Mouse (Mus musculus) heart, embryonic 12.5 days (tissue): Measurements from ENCODE around the gene Hyal2. TPM values are rescaled to one million over a fixed set of nuclear protein-coding genes. Genes with fewer than 3 reads are reported as not detected.
A peak's percentile ranks its signal among the peaks of the same experiment; 100 is the strongest.

ENCODE experiments used
- ATAC-seq: fragments of 200-750 bp; cut with Nextera tagmentation; 2 replicates; pipeline ENCODE4 v1.8.0; 2017; ENCODE audit warnings: moderate TSS enrichment, moderate library complexity; ENCODE audit not compliant: insufficient number of reproducible peaks, low FRiP score
- H3K27ac ChIP-seq: fragments of 300-500 bp; sonication (generic); 2 replicates; pipeline ENCODE4 v1.5.1; 2016; ENCODE audit warnings: mild to moderate bottlenecking, moderate library complexity; ENCODE audit not compliant: poor library complexity, severe bottlenecking
- H3K27me3 ChIP-seq: fragments of 300-500 bp; sonication (generic); replicated peaks from 2 replicates; pipeline ENCODE4 v1.6.1; 2016; ENCODE audit warnings: mild to moderate bottlenecking, moderate library complexity
- H3K36me3 ChIP-seq: fragments of 300-500 bp; sonication (generic); 2 replicates; pipeline ENCODE4 v1.6.1; 2016; ENCODE audit warnings: mild to moderate bottlenecking, moderate library complexity
- H3K4me1 ChIP-seq: fragments of 300-500 bp; sonication (generic); replicated peaks from 2 replicates; pipeline ENCODE4 v1.6.1; 2016; ENCODE audit warnings: mild to moderate bottlenecking
- H3K4me2 ChIP-seq: fragments of 300-500 bp; sonication (generic); 2 replicates; pipeline ENCODE4 v1.6.1; 2016; ENCODE audit warnings: mild to moderate bottlenecking, moderate library complexity
- H3K4me3 ChIP-seq: fragments of 300-500 bp; sonication (generic); 2 replicates; pipeline ENCODE4 v1.5.1; 2016; ENCODE audit warnings: mild to moderate bottlenecking
- H3K9ac ChIP-seq: fragments of 300-500 bp; sonication (generic); 2 replicates; pipeline ENCODE4 v1.6.1; 2016; ENCODE audit warnings: mild to moderate bottlenecking, moderate library complexity
- H3K9me3 ChIP-seq: fragments of 300-500 bp; sonication (generic); replicated peaks from 2 replicates; pipeline ENCODE4 v1.6.1; 2016; ENCODE audit warnings: mild to moderate bottlenecking, moderate library complexity
- WGBS: fragments of 180-500 bp; shearing (Covaris S2); methylation state at CpG from one replicate; pipeline ENCODE4 v1.1.7; 2016; 5-methylcytosine and 5-hydroxymethylcytosine counted together
- polyA plus RNA-seq: library from polyadenylated mRNA; unstranded; fragments of >200 nt; fragmentation: Nextera tagmentation; extraction: Ambion mirVana; gene quantifications from 2 replicates; pipeline ENCODE4 v1.2.1, GENCODE M21; 2016

Hyal2 gene
- polyA plus RNA-seq, 1 experiment from 2014 or later: 106 TPM

- Histone ChIP-seq H3K9me3 (no peaks in the 10 kb centered on the region), H3K27me3 (no peaks in the 10 kb centered on the region), H3K9ac (no peak overlapping the region; the same call in 1 of the 2 replicates), H3K36me3 (peaks cover 60% of the 10 kb centered on the region), H3K4me1 (peaks cover 67% of the 10 kb centered on the region), H3K27ac (peak overlapping the region; percentile 94; the same call in 1 of the 2 replicates), H3K4me2 (no peak overlapping the region), H3K4me3 (no peak overlapping the region)
- 79% methylated on average over 2 of the region's 2 CpGs for WGBS
- no peak for ATAC-seq
Measured at GRCm38 (mm10) chr9:107617461-107617860, 49.7 kb downstream of the Hyal2 start.

GRCm38 (mm10) chr9:107618098-107618497, 50.4 kb downstream of the Hyal2 start:
- Histone ChIP-seq H3K27me3 (no peaks in the 10 kb centered on the region), H3K4me1 (peaks cover 62% of the 10 kb centered on the region), H3K36me3 (peaks cover 65% of the 10 kb centered on the region), H3K4me2 (peak overlapping the region; percentile 8; the same call in 1 of the 2 replicates), H3K27ac (peak overlapping the region; percentile 94), H3K9me3 (no peaks in the 10 kb centered on the region), H3K9ac (peak overlapping the region; percentile 32; the same call in 1 of the 2 replicates), H3K4me3 (no peak overlapping the region)
- whole genome bisulfite sequencing: 82% methylated on average over 6 of the region's 6 CpGs
- ATAC-seq: no peak

GRCm38 (mm10) chr9:107618778-107619545, 51.2 kb downstream of the Hyal2 start:
- Histone ChIP-seq H3K9me3 (no peaks in the 10 kb centered on the region), H3K4me1 (peaks cover 63% of the 10 kb centered on the region), H3K4me3 (no peak overlapping the region), H3K9ac (peak overlapping the region; percentile 32), H3K4me2 (peak overlapping the region; percentile 8; the same call in 1 of the 2 replicates), H3K27me3 (no peaks in the 10 kb centered on the region), H3K36me3 (peaks cover 68% of the 10 kb centered on the region), H3K27ac (peak overlapping the region; percentile 94)
- peak; percentile 85 for ATAC-seq
- 19% methylated on average over 13 of the region's 13 CpGs for WGBS

DNA sequence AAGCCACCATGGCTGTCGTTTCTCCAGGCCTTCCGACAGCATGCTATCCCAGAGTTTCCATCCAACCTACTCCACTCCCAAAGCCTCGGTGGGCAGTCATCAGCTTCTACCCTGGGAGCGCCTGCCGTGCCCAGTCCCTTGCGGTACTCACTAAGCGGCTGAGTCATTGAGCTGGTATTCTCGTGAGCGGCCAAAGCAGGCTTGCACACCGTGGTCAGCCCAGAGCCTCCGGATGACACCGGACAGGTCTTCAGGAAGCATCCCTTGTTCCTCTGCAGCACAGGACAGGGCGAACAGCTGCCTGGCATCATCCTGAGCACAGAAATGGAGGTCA, 51.8 kb downstream of the Hyal2 start:
- peaks cover 68% of the 10 kb centered on the region for H3K36me3 ChIP-seq
- peak overlapping the region; percentile 34; the same call in 1 of the 2 replicates for H3K9ac ChIP-seq
- 28% methylated on average over 13 of the region's 13 CpGs for WGBS
- peak overlapping the region; percentile 19 for H3K4me2 ChIP-seq
- no peaks in the 10 kb centered on the region for H3K9me3 ChIP-seq
- no peak overlapping the region for H3K4me3 ChIP-seq
- H3K27ac ChIP-seq: peak overlapping the region; percentile 94
- H3K27me3 ChIP-seq: no peaks in the 10 kb centered on the region
- peaks cover 64% of the 10 kb centered on the region for H3K4me1 ChIP-seq
- peak; percentile 61; the same call in 1 of the 2 replicates for ATAC-seq

DNA sequence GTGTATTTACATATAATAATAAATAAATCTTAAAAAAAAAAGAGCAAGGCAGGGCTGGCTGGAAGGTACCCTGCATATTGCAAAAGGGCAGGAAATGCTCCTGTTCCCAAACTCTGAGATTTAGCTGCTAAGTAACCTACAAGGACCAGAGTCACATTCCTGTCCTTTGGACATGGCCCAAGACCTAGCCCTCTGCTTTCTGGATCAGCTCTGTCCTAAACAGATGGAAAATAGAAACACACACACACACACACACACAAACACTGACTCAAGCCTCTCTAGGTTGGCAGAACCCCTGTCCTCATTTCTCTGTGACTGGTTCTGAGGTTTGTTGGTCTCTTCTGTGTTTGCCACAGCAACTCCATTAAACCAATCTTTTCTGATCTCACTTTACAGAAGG, 53.2 kb downstream of the Hyal2 start:
- Histone ChIP-seq H3K27ac (0 out of 2 replicates have a peak overlapping the region, but pooled peaks have one; percentile 94), H3K4me2 (no peak overlapping the region), H3K4me3 (no peak overlapping the region), H3K27me3 (no peaks in the 10 kb centered on the region), H3K4me1 (peaks cover 66% of the 10 kb centered on the region), H3K36me3 (peaks cover 68% of the 10 kb centered on the region), H3K9ac (no peak overlapping the region), H3K9me3 (no peaks in the 10 kb centered on the region)
- ATAC-seq: no peak

Other genes with a start within 250 kb of the Hyal2 start
- 11.4 and 13.4 TPM in 2 replicates for gene Hemk1, start 229.6 kb upstream of the Hyal2 start, polyA plus RNA-seq
- gene 6430571L13Rik, start 227.3 kb upstream of the Hyal2 start, polyA plus RNA-seq: 0.55 and 1.1 TPM in 2 replicates
- 5.9 and 6.2 TPM in 2 replicates for gene Cacna2d2, start 168.3 kb upstream of the Hyal2 start, polyA plus RNA-seq
- gene Tmem115, start 34.0 kb upstream of the Hyal2 start, polyA plus RNA-seq: 37.5 and 41.2 TPM in 2 replicates
- 16.6 and 18.4 TPM in 2 replicates for gene Cyb561d2, start 25.8 kb upstream of the Hyal2 start, polyA plus RNA-seq
- 24.4 and 25.1 TPM in 2 replicates for gene Nprl2, start 25.7 kb upstream of the Hyal2 start, polyA plus RNA-seq
- 0.22 and 0.35 TPM in 2 replicates for gene Zmynd10, start 20.6 kb upstream of the Hyal2 start, polyA plus RNA-seq
- 48.2 and 49.0 TPM in 2 replicates for gene Rassf1, start 16.4 kb upstream of the Hyal2 start, polyA plus RNA-seq
- 60.1 and 61.4 TPM in 2 replicates for gene Tusc2, start 4.7 kb upstream of the Hyal2 start, polyA plus RNA-seq
- gene Hyal1, start 9.0 kb downstream of the Hyal2 start, polyA plus RNA-seq: 5.5 and 5.7 TPM in 2 replicates
- 10.2 and 12.6 TPM in 2 replicates for gene Naa80, start 10.9 kb downstream of the Hyal2 start, polyA plus RNA-seq
- gene Hyal3, start 12.9 kb downstream of the Hyal2 start, polyA plus RNA-seq: 0.49 and 0.64 TPM in 2 replicates
- gene Ifrd2, start 19.7 kb downstream of the Hyal2 start, polyA plus RNA-seq: 34.0 and 35.5 TPM in 2 replicates
- 10.7 and 11.2 TPM in 2 replicates for gene Sema3b, start 41.3 kb downstream of the Hyal2 start, polyA plus RNA-seq
- gene Gnai2, start 67.4 kb downstream of the Hyal2 start, polyA plus RNA-seq: 404 and 442 TPM in 2 replicates
- 2.9 and 3.2 TPM in 2 replicates for gene Slc38a3, start 101.6 kb downstream of the Hyal2 start, polyA plus RNA-seq
- gene Gnat1, start 111.8 kb downstream of the Hyal2 start, polyA plus RNA-seq: 0.97 and 1.2 TPM in 2 replicates
- 8.1 and 8.4 TPM in 2 replicates for gene Sema3f, start 142.5 kb downstream of the Hyal2 start, polyA plus RNA-seq
- 127 and 137 TPM in 2 replicates for gene Rbm5, start 203.1 kb downstream of the Hyal2 start, polyA plus RNA-seq